Mouse (Mus musculus): ENCODE measurements around the gene BC067074. TPM values are rescaled to one million over a fixed set of nuclear protein-coding genes. Genes with fewer than 3 reads are reported as not detected.

The BC067074 gene
- polyA plus RNA-seq, 1 experiment, result 0.34 TPM

- TF ChIP-seq CTCF (IDR thresholded peaks at IDR 0.05; ENCODE audit: control insufficient read depth, insufficient read depth, insufficient read length), result no peak
- Histone ChIP-seq H3ac (ENCODE audit: control insufficient read depth, insufficient read length, low read depth) (no peak overlapping the region), H3K27me3 (ENCODE audit: control insufficient read depth, insufficient read depth, insufficient read length) (no peaks in the 10 kb centered on the region), H3K36me3 (ENCODE audit: control insufficient read depth, insufficient read depth) (no peaks in the 10 kb centered on the region), H3K79me2 (ENCODE audit: control insufficient read depth, insufficient read depth) (no peaks in the 10 kb centered on the region), H3K79me3 (ENCODE audit: low read depth) (no peaks in the 10 kb centered on the region), H3K4me3 (ENCODE audit: insufficient read depth, poor library complexity, severe bottlenecking) (no peak overlapping the region)
These were observed 3.0 kb downstream of the BC067074 start for GRCm38 (mm10) chr13:113295817-113296485.

DNA sequence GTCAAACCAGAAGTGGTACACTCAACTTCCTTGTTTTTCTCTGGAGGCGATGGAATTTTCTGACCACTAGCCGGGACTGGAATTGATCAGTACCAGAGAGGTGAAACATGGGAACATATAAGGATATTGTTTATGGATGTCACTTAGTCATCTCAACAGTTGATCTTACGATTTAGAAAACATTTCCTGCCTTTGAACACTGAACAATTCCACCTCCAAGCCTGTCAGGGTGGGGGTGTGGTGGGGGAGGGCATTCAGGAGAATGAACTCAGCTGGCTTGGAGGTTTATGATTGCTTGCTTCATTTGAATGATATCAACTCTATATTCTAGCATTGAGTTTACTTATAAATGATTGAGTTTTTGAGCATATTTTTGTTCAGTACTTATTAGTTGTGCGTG lies 13.6 kb downstream of the BC067074 start:
- no peaks in the 10 kb centered on the region for H3K79me2 ChIP-seq (ENCODE audit: control insufficient read depth, insufficient read depth)
- H3K79me3 ChIP-seq (ENCODE audit: low read depth), result no peaks in the 10 kb centered on the region
- H3K36me3 ChIP-seq (ENCODE audit: control insufficient read depth, insufficient read depth), result no peaks in the 10 kb centered on the region
- TF ChIP-seq MYOD1 (IDR thresholded peaks at IDR 0.05; ENCODE audit: control insufficient read depth, insufficient read length, low read depth) (no peak), USF1 (IDR thresholded peaks at IDR 0.05; ENCODE audit: low read depth) (no peak), CEBPB (IDR thresholded peaks at IDR 0.05; ENCODE audit: low read depth) (no peak), FOSL1 (IDR thresholded peaks at IDR 0.05; ENCODE audit: insufficient read depth, low read length, poor library complexity, severe bottlenecking) (no peak), CTCF (IDR thresholded peaks at IDR 0.05; ENCODE audit: control insufficient read depth, insufficient read depth, insufficient read length) (no peak), MAX (IDR thresholded peaks at IDR 0.05) (no peak), MYOG (IDR thresholded peaks at IDR 0.05; ENCODE audit: control insufficient read depth, extremely low read depth, insufficient read length) (no peak)
- H3ac ChIP-seq (ENCODE audit: control insufficient read depth, insufficient read length, low read depth), result no peak overlapping the region
- H3K4me3 ChIP-seq (ENCODE audit: insufficient read depth, poor library complexity, severe bottlenecking), result no peak overlapping the region
- H3K27me3 ChIP-seq (ENCODE audit: control insufficient read depth, insufficient read depth, insufficient read length), result no peaks in the 10 kb centered on the region

- TF ChIP-seq MYOG (IDR thresholded peaks at IDR 0.05; ENCODE audit: control insufficient read depth, extremely low read depth, insufficient read length) (no peak), CTCF (IDR thresholded peaks at IDR 0.05; ENCODE audit: control insufficient read depth, insufficient read depth, insufficient read length) (no peak), MAX (IDR thresholded peaks at IDR 0.05) (no peak), FOSL1 (IDR thresholded peaks at IDR 0.05; ENCODE audit: insufficient read depth, low read length, poor library complexity, severe bottlenecking) (no peak), MYOD1 (IDR thresholded peaks at IDR 0.05; ENCODE audit: control insufficient read depth, insufficient read length, low read depth) (no peak), CEBPB (IDR thresholded peaks at IDR 0.05; ENCODE audit: low read depth) (no peak), USF1 (IDR thresholded peaks at IDR 0.05; ENCODE audit: low read depth) (no peak)
These were observed 26.6 kb downstream of the BC067074 start for GRCm38 (mm10) chr13:113319588-113319987.

DNA sequence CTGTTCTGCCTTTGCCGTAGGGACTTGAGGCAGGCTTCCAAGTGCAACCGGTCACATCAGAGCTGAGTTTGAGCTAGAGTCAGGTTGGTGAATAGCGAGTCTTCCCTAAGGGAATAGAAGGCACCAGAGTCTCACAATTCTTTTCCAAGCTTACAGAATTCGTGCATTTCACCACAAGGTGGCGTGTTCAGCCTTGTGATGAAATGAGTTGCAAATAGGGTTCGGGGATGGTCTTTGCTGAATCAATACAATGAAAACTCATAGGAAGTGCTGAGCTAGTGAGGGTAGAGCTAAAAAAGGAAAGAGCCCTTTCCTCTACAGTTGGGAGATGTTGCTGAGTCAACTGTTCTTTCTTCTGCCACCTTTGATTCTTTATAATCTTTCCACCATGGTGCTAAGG lies 29.0 kb downstream of the BC067074 start:
- no peak overlapping the region for H3ac ChIP-seq (ENCODE audit: control insufficient read depth, insufficient read length, low read depth)
- no peaks in the 10 kb centered on the region for H3K79me2 ChIP-seq (ENCODE audit: control insufficient read depth, insufficient read depth)
- no peak overlapping the region for H3K4me3 ChIP-seq (ENCODE audit: insufficient read depth, poor library complexity, severe bottlenecking)
- no peaks in the 10 kb centered on the region for H3K79me3 ChIP-seq (ENCODE audit: low read depth)
- no peaks in the 10 kb centered on the region for H3K36me3 ChIP-seq (ENCODE audit: control insufficient read depth, insufficient read depth)
- TF ChIP-seq FOSL1 (IDR thresholded peaks at IDR 0.05; ENCODE audit: insufficient read depth, low read length, poor library complexity, severe bottlenecking) (no peak), USF1 (IDR thresholded peaks at IDR 0.05; ENCODE audit: low read depth) (no peak), MAX (IDR thresholded peaks at IDR 0.05) (no peak), MYOD1 (IDR thresholded peaks at IDR 0.05; ENCODE audit: control insufficient read depth, insufficient read length, low read depth) (no peak), CEBPB (IDR thresholded peaks at IDR 0.05; ENCODE audit: low read depth) (no peak), CTCF (IDR thresholded peaks at IDR 0.05; ENCODE audit: control insufficient read depth, insufficient read depth, insufficient read length) (no peak), MYOG (IDR thresholded peaks at IDR 0.05; ENCODE audit: control insufficient read depth, extremely low read depth, insufficient read length) (no peak)
- no peaks in the 10 kb centered on the region for H3K27me3 ChIP-seq (ENCODE audit: control insufficient read depth, insufficient read depth, insufficient read length)

More at GRCm38 (mm10) chr13:113319588-113319987, 26.6 kb downstream of the BC067074 start:
- H3K79me3 ChIP-seq (ENCODE audit: low read depth), result no peaks in the 10 kb centered on the region
- no peaks in the 10 kb centered on the region for H3K79me2 ChIP-seq (ENCODE audit: control insufficient read depth, insufficient read depth)
- H3K27me3 ChIP-seq (ENCODE audit: control insufficient read depth, insufficient read depth, insufficient read length), result no peaks in the 10 kb centered on the region
- no peaks in the 10 kb centered on the region for H3K36me3 ChIP-seq (ENCODE audit: control insufficient read depth, insufficient read depth)
- no peak overlapping the region for H3ac ChIP-seq (ENCODE audit: control insufficient read depth, insufficient read length, low read depth)
- H3K4me3 ChIP-seq (ENCODE audit: insufficient read depth, poor library complexity, severe bottlenecking), result no peak overlapping the region

- H3ac ChIP-seq (ENCODE audit: control insufficient read depth, insufficient read length, low read depth), result no peak overlapping the region
- H3K36me3 ChIP-seq (ENCODE audit: control insufficient read depth, insufficient read depth), result no peaks in the 10 kb centered on the region
- H3K79me3 ChIP-seq (ENCODE audit: low read depth), result no peaks in the 10 kb centered on the region
- no peaks in the 10 kb centered on the region for H3K27me3 ChIP-seq (ENCODE audit: control insufficient read depth, insufficient read depth, insufficient read length)
- TF ChIP-seq USF1 (IDR thresholded peaks at IDR 0.05; ENCODE audit: low read depth), result no peak
- TF ChIP-seq CEBPB (IDR thresholded peaks at IDR 0.05; ENCODE audit: low read depth), result no peak
- no peak for TF ChIP-seq FOSL1 (IDR thresholded peaks at IDR 0.05; ENCODE audit: insufficient read depth, low read length, poor library complexity, severe bottlenecking)
- TF ChIP-seq CTCF (IDR thresholded peaks at IDR 0.05; ENCODE audit: control insufficient read depth, insufficient read depth, insufficient read length), result no peak
- TF ChIP-seq MYOG (IDR thresholded peaks at IDR 0.05; ENCODE audit: control insufficient read depth, extremely low read depth, insufficient read length), result no peak
- TF ChIP-seq MAX (IDR thresholded peaks at IDR 0.05), result no peak
- no peak for TF ChIP-seq MYOD1 (IDR thresholded peaks at IDR 0.05; ENCODE audit: control insufficient read depth, insufficient read length, low read depth)
- no peaks in the 10 kb centered on the region for H3K79me2 ChIP-seq (ENCODE audit: control insufficient read depth, insufficient read depth)
- no peak overlapping the region for H3K4me3 ChIP-seq (ENCODE audit: insufficient read depth, poor library complexity, severe bottlenecking)
These were observed 31.3 kb downstream of the BC067074 start for GRCm38 (mm10) chr13:113324241-113324640.

DNA sequence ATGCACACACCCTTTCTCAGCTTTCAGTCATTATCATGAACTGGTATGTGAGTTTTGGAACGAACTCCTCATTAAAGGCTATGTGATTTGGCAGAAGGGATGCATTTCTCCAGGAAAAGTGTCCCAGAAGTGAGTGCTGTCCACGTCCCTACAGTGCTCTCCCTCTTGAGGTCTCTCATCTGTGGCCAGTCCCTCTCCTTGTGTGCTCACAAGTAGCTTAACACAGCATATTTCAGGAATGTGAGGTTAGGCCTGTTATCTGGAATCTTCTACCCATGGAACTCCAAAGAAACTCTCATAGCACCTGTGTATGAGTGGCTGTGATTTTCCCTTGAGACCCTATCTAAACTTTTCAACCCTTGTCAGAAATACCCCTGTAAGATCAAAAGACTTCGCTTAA lies 32.7 kb downstream of the BC067074 start:
- TF ChIP-seq MAX (IDR thresholded peaks at IDR 0.05) (no peak), MYOG (IDR thresholded peaks at IDR 0.05; ENCODE audit: control insufficient read depth, extremely low read depth, insufficient read length) (no peak), FOSL1 (IDR thresholded peaks at IDR 0.05; ENCODE audit: insufficient read depth, low read length, poor library complexity, severe bottlenecking) (no peak), CEBPB (IDR thresholded peaks at IDR 0.05; ENCODE audit: low read depth) (no peak), USF1 (IDR thresholded peaks at IDR 0.05; ENCODE audit: low read depth) (no peak), CTCF (IDR thresholded peaks at IDR 0.05; ENCODE audit: control insufficient read depth, insufficient read depth, insufficient read length) (no peak), MYOD1 (IDR thresholded peaks at IDR 0.05; ENCODE audit: control insufficient read depth, insufficient read length, low read depth) (no peak)
- no peak overlapping the region for H3K4me3 ChIP-seq (ENCODE audit: insufficient read depth, poor library complexity, severe bottlenecking)
- H3K27me3 ChIP-seq (ENCODE audit: control insufficient read depth, insufficient read depth, insufficient read length), result no peaks in the 10 kb centered on the region
- no peaks in the 10 kb centered on the region for H3K36me3 ChIP-seq (ENCODE audit: control insufficient read depth, insufficient read depth)
- no peak overlapping the region for H3ac ChIP-seq (ENCODE audit: control insufficient read depth, insufficient read length, low read depth)
- no peaks in the 10 kb centered on the region for H3K79me2 ChIP-seq (ENCODE audit: control insufficient read depth, insufficient read depth)
- H3K79me3 ChIP-seq (ENCODE audit: low read depth), result no peaks in the 10 kb centered on the region
